Mouse (Mus musculus) cerebellum, adult 2 months (tissue): Measurements from ENCODE around the gene Umps.

Source experiments
- CTCF ChIP-seq: fragments of 200-500 bp; IDR thresholded peaks from 2 replicates; pipeline ENCODE4 v1.5.1; 2011; ENCODE audit warnings: low read depth, mild to moderate bottlenecking, control low read depth, low read length, moderate library complexity, borderline replicate concordance; ENCODE audit not compliant: insufficient read depth
- POLR2A ChIP-seq: fragments of 200-500 bp; IDR thresholded peaks from 2 replicates; pipeline ENCODE4 v1.6.1; 2011; ENCODE audit warnings: low read length, control low read depth, borderline replicate concordance; ENCODE audit not compliant: insufficient read depth

DNA sequence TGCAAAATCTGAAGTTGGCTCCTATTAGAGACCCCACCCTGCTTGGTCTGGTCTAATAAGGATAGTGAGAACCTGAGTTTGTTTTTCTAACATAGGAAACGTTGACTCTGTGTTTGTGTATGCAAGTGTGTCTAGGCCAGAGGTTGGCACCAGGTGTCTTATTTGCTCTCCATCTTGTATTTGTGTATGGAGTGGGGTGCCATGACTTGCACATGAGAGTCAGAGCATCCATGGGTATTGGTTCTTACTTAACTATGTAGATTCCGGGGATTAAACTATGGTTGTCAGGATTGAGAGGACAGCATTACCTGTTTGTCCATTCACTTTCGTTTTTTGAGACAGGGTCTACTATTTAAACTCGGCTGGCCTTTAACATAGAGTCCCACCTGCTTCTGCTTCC lies 13.8 kb downstream of the Umps start:
- no peak for TF ChIP-seq CTCF
- TF ChIP-seq POLR2A: no peak
